Mouse (Mus musculus) small intestine, adult 2 months (tissue): ENCODE results near the gene Impdh2.

Source experiments
- CTCF ChIP-seq: fragments of 200-500 bp; IDR thresholded peaks from 2 replicates; pipeline ENCODE4 v1.5.1; 2012; ENCODE audit warnings: low read depth, mild to moderate bottlenecking, control low read depth, inconsistent platforms, low read length, moderate library complexity, mixed read lengths; ENCODE audit not compliant: insufficient replicate concordance, insufficient read length; ENCODE audit errors: extremely low read depth
- POLR2A ChIP-seq: fragments of 200-500 bp; IDR thresholded peaks from 2 replicates; pipeline ENCODE4 v1.6.1; 2012; ENCODE audit warnings: low read depth, mild to moderate bottlenecking, control low read depth, inconsistent platforms, low read length, moderate library complexity

DNA sequence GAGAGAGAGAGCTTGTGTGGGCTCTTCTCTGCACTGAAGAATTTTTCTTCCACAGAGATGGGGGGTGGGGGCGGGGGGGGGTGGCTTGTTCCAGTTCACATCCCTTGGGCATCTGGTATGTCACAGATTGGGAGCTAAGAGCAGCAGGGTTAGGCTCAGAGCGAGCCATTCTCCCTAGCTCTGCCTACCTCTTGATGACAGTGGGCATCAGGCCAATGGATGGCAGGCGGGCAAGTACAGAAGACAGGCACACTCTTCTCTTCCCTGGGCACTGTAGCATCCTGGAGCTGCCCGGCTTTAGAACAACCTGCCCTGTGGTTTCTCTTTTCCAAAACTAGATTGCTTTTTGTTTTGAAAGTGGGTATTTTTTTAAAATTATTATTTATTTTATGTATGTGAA is 31.4 kb downstream of the Impdh2 start:
- TF ChIP-seq CTCF, result no peak
- TF ChIP-seq POLR2A, result no peak
